Mouse (Mus musculus): ENCODE measurements at regions not wholly inside any gene's neighbourhood (a gene's known extent, or its start where the extent isn't known, plus 50 kb on each side); places are given as distances from the start of the nearest gene placed in this dataset.

- TF ChIP-seq FLI1 (IDR thresholded peaks at IDR 0.05; ENCODE audit: low read length), result no peak
- no peak for TF ChIP-seq GATA1 (IDR thresholded peaks at IDR 0.05; ENCODE audit: borderline replicate concordance, low read length)
Observed at GRCm38 (mm10) chr17:45925845-45926244, 106.3 kb downstream of the Vegfa start.
